Mouse (Mus musculus) intestine, postnatal 0 days (tissue): ENCODE measurements around the gene Ank. TPM values are rescaled to one million over a fixed set of nuclear protein-coding genes. Genes with fewer than 3 reads are reported as not detected.

Source experiments
- ATAC-seq: fragments of 200-750 bp; cut with Nextera tagmentation; 2 replicates; pipeline ENCODE4 v1.8.0; 2017; ENCODE audit warnings: mild to moderate bottlenecking, moderate TSS enrichment, moderate library complexity
- H3K27ac ChIP-seq: fragments of 300-500 bp; sonication (generic); 2 replicates; pipeline ENCODE4 v1.5.1; 2014; ENCODE audit warnings: mild to moderate bottlenecking, low read depth, low read length, moderate library complexity
- H3K27me3 ChIP-seq: fragments of 300-500 bp; sonication (generic); replicated peaks from 2 replicates; pipeline ENCODE4 v1.6.1; 2014; ENCODE audit warnings: low read length, mixed read lengths; ENCODE audit not compliant: control insufficient read depth, insufficient read depth
- H3K36me3 ChIP-seq: fragments of 300-500 bp; sonication (generic); 2 replicates; pipeline ENCODE4 v1.6.1; 2014; ENCODE audit warnings: mild to moderate bottlenecking, moderate library complexity; ENCODE audit not compliant: control insufficient read depth, insufficient read depth
- H3K4me1 ChIP-seq: fragments of 300-500 bp; sonication (generic); replicated peaks from 2 replicates; pipeline ENCODE4 v1.6.1; 2014; ENCODE audit warnings: antibody characterized with exemption, low read length, mixed read lengths; ENCODE audit not compliant: control insufficient read depth, insufficient read depth
- H3K4me2 ChIP-seq: fragments of 300-500 bp; sonication (generic); replicated peaks from 2 replicates; pipeline ENCODE4 v1.6.1; 2014; ENCODE audit warnings: low read depth, mild to moderate bottlenecking, moderate library complexity
- H3K4me3 ChIP-seq: fragments of 300-500 bp; sonication (generic); 2 replicates; pipeline ENCODE4 v1.5.1; 2014; ENCODE audit warnings: low read depth, low read length
- H3K9ac ChIP-seq: fragments of 300-500 bp; sonication (generic); 2 replicates; pipeline ENCODE4 v1.6.1; 2014; ENCODE audit warnings: mild to moderate bottlenecking, low read depth, low read length
- H3K9me3 ChIP-seq: fragments of 300-500 bp; sonication (generic); 2 replicates; pipeline ENCODE4 v1.6.1; 2016; ENCODE audit warnings: mixed run types; ENCODE audit not compliant: control insufficient read depth
- CTCF ChIP-seq: sonication (generic); IDR thresholded peaks from 2 replicates; pipeline ENCODE4 v1.5.1; 2016; ENCODE audit warnings: low read depth, mild to moderate bottlenecking, control low read depth, antibody characterized with exemption, moderate library complexity
- WGBS: fragments of 180-500 bp; shearing (Covaris S2); extraction: QIAGEN DNeasy Blood & Tissue Kit; methylation state at CpG from one replicate; pipeline ENCODE4 v1.1.7; 2014; 5-methylcytosine and 5-hydroxymethylcytosine counted together
- polyA plus RNA-seq: library from polyadenylated mRNA; unstranded; fragments of >200 nt; fragmentation: Nextera tagmentation; extraction: Ambion mirVana; gene quantifications from 2 replicates; pipeline ENCODE4 v1.2.1, GENCODE M21; 2015

The Ank gene
- polyA plus RNA-seq, 1 experiment from 2014 or later = 20.9 TPM

GRCm38 (mm10) chr15:27535681-27536080 lies 69.2 kb downstream of the Ank start:
- H3K27me3 ChIP-seq = no peaks in the 10 kb centered on the region
- no peaks in the 10 kb centered on the region for H3K9me3 ChIP-seq
- ATAC-seq = no peak
- no peak overlapping the region for H3K4me3 ChIP-seq
- H3K9ac ChIP-seq = no peak overlapping the region
- WGBS = 84% methylated on average over 4 of the region's 4 CpGs
- no peak overlapping the region for H3K27ac ChIP-seq
- H3K36me3 ChIP-seq = no peaks in the 10 kb centered on the region
- no peak overlapping the region for H3K4me2 ChIP-seq
- no peak for TF ChIP-seq CTCF
- no peaks in the 10 kb centered on the region for H3K4me1 ChIP-seq

DNA sequence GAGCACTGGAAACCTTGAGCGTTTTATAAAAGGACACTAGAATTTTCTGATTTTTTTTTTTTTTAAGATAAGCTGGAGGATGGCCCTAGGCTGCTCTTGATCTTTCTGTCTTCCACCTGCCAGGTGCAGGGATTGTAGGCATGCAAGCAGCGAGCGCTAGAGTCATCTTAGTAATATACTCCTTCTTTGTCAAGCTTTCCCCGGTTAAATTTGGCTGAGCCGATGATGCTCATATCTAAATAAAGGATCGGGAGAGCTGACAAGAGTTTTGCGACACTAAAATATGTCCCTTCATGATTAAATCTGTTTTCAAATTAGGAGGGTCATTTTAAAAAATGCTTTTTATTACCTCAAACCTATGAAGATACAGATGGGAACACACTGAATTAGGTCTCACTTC lies 69.7 kb downstream of the Ank start:
- Histone ChIP-seq H3K4me2 (no peak overlapping the region), H3K4me1 (no peaks in the 10 kb centered on the region), H3K27ac (no peak overlapping the region), H3K9ac (no peak overlapping the region), H3K4me3 (no peak overlapping the region), H3K36me3 (no peaks in the 10 kb centered on the region), H3K27me3 (no peaks in the 10 kb centered on the region), H3K9me3 (no peaks in the 10 kb centered on the region)
- no peak for TF ChIP-seq CTCF
- 87% methylated on average over 7 of the region's 7 CpGs for WGBS
- ATAC-seq = no peak

DNA sequence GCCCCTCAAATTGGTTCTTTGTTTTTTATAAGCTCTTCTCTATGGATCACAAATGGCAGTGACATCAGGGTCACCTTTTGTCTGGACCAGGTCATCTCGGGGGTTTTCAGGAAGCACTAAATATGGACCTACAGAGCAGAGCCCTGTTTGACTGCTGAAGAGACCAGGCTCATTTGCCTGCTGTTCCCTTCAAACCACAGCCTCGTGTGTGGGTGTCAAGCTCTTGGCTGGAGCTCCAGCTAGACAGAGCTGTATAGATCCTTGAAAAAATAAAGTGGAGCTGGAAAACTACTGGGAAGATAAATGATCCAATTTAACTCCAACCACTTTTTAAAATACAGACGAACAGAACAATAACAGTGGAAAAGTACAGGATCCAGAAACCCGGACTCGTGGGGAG lies 70.3 kb downstream of the Ank start:
- Histone ChIP-seq H3K27me3 (no peaks in the 10 kb centered on the region), H3K27ac (no peak overlapping the region), H3K9ac (no peak overlapping the region), H3K4me1 (no peaks in the 10 kb centered on the region), H3K36me3 (no peaks in the 10 kb centered on the region), H3K4me2 (no peak overlapping the region), H3K4me3 (no peak overlapping the region), H3K9me3 (no peaks in the 10 kb centered on the region)
- ATAC-seq = no peak
- TF ChIP-seq CTCF = no peak
- 55% methylated on average over 5 of the region's 5 CpGs for WGBS

- TF ChIP-seq CTCF = no peak
- Histone ChIP-seq H3K36me3 (no peaks in the 10 kb centered on the region), H3K4me1 (no peaks in the 10 kb centered on the region), H3K9ac (no peak overlapping the region), H3K27me3 (no peaks in the 10 kb centered on the region), H3K9me3 (no peaks in the 10 kb centered on the region), H3K27ac (no peak overlapping the region), H3K4me2 (no peak overlapping the region), H3K4me3 (no peak overlapping the region)
- ATAC-seq = no peak
- WGBS = 59% methylated on average over 4 of the region's 4 CpGs
Measured at GRCm38 (mm10) chr15:27537519-27538223, 71.2 kb downstream of the Ank start.

- Histone ChIP-seq H3K36me3 (0 out of 2 replicates have a peak, but pooled peaks cover 2% of the 10 kb centered on the region), H3K4me3 (no peak overlapping the region), H3K4me1 (no peaks in the 10 kb centered on the region), H3K4me2 (no peak overlapping the region), H3K9ac (no peak overlapping the region), H3K27ac (no peak overlapping the region), H3K27me3 (no peaks in the 10 kb centered on the region), H3K9me3 (no peaks in the 10 kb centered on the region)
- WGBS = 86% methylated on average over 9 of the region's 9 CpGs
- TF ChIP-seq CTCF = no peak
- ATAC-seq = no peak
Measured at GRCm38 (mm10) chr15:27539745-27540144, 73.3 kb downstream of the Ank start.

GRCm38 (mm10) chr15:27545203-27545602 lies 78.7 kb downstream of the Ank start:
- TF ChIP-seq CTCF = no peak
- no peak for ATAC-seq
- Histone ChIP-seq H3K4me1 (no peaks in the 10 kb centered on the region), H3K4me3 (no peak overlapping the region), H3K4me2 (no peak overlapping the region), H3K36me3 (0 out of 2 replicates have a peak, but pooled peaks cover 14% of the 10 kb centered on the region), H3K27me3 (no peaks in the 10 kb centered on the region), H3K27ac (no peak overlapping the region), H3K9ac (no peak overlapping the region), H3K9me3 (no peaks in the 10 kb centered on the region)
- 88% methylated on average over 10 of the region's 10 CpGs for WGBS
